Mouse (Mus musculus) mesoderm, embryonic 11.5 days (tissue): ENCODE measurements at regions not wholly inside any gene's neighbourhood (a gene's known extent, or its start where the extent isn't known, plus 50 kb on each side); places are given as distances from the start of the nearest gene placed in this dataset.

Experiments used
- DNase-seq: peaks from one replicate; pipeline ENCODE4 v3.0.0-alpha.2; 2012; ENCODE audit warnings: low read depth, low spot score

DNA sequence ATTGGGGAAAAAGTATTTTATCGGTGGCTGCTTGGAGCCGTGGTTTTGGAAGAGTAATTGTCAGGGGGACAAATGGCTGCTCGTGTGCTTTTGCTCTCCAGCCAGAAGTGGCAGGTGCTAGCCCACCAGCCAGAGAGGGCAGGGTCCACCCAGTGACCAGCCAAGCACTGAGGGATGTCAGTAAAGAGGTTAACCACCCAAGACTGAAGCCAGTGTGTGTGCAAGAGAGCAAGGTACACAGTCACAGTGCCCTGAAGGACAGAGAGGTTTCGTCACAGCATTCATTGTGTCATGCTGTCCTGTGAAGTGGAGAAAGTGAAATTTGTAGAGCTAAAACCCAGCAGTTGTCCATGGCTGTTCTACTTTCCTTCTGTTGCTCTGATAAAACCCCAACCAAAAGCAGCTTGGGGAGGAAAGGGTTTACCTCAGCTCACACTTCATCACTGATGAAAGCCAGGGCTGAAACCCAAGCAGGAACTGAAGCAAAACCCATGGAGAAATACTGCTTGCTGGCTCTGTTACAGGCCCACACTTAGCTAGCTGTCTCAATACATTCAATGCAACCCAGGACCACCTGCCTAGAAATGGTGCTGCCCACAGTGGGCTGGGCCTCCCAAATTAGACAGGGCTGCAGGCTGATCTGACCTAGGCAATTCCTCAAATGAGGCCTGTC is 126.8 kb upstream of the Irf2bp2 start:
- no peak for DNase-seq

DNA sequence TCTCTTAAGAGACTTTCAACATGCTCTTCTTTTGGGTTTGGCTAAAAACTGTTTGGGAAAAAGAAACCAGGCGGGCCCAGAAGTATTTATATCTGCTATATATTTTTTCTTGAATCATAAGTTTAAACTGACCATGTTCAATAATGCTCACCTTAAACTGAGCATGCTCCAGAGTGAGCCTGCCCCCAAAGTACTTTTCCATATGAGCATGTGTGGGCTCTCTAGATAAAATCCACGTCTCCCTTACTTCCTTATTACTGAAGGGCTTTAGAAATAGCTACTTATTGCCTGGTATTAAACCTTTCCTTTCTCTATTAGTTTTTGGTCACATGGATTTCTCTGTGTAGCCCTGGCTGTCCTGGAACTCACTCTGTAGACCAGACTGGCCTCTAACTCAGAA is 126.0 kb upstream of the Irf2bp2 start:
- DNase-seq = no peak

DNA sequence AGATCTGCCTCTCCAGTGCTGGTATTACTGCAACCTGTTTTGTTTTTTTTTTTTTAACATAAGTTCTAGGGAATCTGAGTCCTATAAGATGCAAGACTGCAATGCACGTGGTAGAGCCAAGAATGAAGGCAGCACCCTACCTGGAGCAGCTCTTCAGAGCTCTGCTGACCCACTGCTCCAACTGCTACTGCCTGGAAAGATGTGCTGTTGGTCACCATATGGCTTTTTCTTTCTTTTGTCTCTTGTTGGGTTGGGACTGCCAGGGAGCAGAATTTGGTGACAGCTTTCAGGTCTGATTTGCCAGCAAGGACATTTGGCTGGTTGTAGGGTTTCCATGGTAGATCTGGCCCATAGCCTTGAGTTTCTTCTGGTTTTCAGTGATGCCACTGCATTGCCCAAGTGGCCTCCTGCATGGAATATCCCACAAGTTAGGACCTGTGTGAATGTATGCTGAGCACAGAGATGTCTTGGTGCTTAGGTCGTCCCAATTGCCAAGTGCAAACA is 123.9 kb upstream of the Irf2bp2 start:
- no peak for DNase-seq

DNA sequence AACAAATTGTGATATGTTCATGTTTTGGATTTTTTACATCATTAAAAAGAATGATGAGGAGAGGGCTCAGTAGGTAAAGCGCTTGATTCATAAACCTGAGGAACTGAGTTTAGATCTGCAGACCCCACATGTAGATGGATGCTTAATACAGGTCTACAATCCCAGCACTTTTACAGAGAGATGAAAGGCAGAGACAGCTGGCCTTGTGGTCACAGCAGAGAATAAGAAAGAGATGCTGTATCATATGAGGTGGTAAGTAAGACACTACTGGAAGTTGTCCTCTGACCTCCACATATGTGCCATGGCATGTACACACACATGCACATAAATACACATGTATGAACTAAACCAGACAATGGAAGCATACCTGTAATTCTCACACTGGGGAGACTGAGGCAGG is 121.9 kb upstream of the Irf2bp2 start:
- DNase-seq = no peak

DNA sequence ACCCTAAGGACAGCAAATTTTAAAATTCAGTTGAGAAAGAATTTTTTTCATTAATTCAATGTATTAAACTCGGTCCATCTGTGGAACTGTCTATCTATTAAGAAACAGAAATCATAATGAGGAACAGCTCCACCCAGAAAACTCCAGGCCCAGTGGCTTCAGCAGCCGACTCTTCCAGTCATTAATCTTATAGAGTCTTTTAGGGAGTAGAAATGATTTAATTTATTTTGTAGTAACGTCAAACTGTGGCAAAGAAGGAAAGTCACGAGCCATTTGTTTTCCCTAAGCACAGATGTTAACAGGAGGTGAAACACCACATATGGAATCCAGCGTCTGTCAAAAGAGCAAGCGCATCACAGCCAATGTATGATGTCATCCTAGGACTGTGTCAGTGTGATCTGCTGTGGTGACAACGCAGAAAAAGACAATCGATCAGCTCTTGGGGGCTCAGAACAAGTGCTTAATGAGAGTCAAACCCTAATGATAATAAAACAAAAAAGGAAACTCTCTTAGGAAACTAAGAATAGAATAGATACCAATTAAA is 119.9 kb upstream of the Irf2bp2 start:
- DNase-seq = peak; percentile 23

DNA sequence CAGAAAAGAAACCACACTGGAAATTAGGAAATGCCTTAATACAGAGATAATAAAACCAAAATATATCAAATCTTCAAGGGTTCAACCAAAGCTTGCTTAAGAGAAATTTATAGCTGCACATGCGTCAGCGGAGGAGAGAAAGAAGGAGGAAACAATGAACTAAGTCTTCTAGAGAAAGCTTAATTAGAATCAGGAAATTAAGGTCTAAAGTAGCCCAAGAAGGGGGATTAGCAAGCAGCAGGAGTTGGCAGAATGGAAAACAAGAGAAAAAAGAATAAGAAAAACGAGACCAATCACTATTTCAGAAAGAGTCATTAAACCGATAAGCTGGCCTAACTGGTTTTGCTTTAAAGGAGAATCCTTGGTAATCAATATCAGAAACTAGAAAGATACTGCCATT is 119.4 kb upstream of the Irf2bp2 start:
- no peak for DNase-seq

DNA sequence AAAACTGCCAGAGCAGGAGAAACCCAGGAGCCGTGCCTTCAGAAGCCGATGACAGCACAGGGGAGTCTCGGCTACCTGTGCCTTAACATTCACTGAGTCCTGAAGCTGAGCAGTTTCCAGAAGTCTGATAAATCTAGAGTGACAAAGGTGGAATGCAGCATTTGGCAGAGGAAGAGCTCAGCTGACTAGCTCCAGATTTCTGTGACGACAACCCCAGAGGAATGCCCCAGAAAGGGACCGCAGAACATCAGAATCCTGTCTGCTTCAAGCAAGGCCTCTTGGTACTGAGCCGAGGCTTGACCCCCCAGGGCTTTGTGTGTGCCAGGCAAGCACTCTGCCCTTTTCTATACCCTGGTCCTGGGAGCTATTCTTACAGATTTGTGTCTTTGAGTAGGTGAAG is 119.0 kb upstream of the Irf2bp2 start:
- DNase-seq = peak; percentile 24

DNA sequence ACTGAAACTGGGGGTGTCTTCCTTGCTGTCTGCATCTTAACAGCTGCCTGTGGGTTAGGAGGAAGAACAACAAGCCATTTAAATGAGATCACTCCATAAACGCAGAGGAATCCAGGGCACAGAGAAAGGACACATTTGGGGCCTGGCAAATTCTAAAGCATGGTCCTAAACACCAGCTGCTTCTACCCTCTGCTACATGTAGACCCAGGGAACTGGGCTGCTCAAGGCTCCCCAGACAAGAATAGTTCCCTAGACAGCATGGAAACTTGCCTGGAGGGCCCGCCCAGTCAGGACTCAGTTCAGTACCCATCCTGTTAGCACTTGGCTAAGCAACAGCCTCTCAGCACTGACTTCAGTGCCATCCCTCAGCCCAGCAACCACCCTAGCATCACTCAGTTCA is 115.2 kb upstream of the Irf2bp2 start:
- DNase-seq = no peak

DNA sequence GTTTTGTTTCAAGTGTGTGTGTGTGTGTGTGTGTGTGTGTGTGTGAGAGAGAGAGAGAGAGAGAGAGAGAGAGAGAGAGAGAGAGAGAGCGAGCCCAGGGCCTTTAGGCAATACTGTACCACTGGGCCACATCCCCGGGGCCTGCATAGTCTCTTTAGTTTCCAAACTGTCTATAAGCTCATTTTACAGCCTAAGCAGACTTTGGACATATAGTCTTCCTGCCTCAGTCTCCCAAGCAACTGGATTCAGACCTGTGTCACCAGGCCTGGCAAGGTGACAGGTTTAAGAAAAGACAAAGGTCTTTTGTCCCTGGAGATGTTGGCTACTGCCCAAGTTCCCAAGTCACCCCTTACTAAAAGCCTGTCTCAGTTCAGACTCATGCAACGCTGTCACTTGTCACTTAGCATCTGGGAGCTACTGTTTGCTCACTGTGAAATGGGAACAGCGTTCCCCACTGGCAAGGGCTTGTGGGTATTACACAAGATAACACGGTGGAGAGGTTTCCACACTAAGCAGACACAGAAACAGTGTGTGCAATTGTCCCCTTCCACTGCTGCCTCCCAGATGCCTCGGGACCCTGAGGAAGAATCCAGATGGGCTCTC is 113.6 kb upstream of the Irf2bp2 start:
- no peak for DNase-seq

DNA sequence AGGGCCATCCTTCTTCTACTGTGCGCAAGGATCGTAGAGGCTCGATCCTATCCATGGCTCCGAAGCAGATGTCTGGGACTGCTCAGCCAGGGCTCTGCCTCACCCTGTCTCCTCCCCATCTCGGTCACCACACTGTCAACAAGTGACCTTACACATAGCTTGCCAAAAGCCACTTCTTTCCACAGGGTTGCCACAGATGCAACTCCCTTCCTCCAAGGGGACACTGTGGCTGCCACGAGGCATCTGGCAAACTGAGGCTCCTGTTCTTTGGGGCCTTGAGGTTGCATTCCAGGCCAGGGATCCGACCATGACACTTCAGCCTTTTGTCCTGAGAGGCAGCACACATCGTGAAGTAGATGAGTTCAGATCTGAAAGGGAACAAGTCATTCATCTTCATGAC is 112.5 kb upstream of the Irf2bp2 start:
- DNase-seq = no peak

DNA sequence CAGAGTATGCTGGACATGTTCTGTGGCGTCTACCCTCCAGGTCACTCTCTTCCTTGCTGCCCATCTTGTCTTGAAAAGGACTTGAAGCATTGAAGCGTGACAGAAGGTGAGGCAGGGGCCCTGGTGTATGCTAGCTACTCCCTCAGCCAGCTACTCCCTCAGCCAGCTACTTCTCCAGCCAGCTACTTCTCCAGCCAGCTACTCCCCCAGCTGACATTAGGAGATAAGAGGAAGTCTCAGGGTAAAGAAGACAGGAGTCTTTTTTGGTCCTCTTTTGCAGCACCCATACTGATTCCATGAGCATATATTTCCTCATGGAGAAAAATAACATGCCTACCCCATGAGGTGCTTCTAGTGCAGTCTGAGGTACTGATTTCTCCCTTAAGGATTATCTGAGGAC is 111.6 kb upstream of the Irf2bp2 start:
- DNase-seq = no peak

DNA sequence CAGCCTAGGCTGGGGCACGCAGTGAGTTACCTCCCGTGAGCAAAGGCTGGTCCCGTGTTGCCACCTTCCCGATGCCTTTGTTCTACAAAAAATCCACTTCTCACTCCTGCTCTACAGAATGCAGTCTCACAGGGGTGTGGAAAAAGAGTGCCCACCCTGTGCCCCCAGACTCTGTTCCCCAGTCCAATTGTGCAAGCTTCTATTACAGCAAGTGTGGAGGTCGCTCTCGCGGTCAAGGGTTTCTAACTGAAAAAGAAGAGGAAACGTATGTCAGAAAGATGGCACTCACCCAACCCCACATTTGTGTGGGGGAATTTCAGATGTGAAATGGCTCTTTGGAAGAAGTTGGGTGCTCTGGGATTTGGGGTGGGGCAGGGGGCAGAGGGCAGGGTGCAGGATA is 110.9 kb upstream of the Irf2bp2 start:
- DNase-seq = no peak

DNA sequence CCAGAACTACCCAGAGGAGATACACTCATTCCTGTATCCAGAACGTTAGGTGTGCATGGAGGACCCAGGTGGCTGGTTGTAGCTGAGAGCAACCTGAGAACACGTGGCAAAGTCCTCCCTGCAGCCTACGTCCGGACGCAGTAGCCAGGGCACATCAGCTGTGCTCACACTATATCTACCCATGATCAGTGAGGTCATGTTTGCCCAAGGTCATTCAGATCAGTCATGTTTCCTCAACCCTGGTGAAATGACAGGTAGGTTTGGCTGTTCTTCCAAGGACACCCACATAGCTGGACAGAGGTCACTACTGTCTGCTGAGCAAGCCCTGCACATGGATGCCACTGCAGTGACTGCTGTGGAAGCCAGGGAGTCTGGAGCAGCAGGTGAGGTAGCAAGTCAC is 109.8 kb upstream of the Irf2bp2 start:
- no peak for DNase-seq

DNA sequence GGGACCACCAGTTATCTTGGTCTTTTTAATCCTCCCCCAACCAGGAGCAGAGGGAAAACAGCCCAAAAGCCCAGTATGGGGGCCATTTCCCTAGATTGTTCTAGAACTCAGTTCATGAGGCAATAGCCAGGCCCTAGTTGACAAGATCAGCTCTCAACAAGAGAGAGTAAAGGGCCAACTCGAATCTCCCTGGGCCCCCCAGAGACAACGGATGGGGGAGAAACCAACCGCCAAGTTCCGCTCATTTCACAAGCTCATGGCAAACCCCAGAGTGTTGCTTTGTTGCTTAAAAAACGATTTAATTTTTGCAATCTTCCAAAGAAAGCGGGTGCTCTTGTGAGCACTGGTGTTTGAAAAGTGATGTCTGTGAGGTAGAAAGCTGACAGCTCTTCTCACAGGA is 108.5 kb upstream of the Irf2bp2 start:
- DNase-seq = no peak

DNA sequence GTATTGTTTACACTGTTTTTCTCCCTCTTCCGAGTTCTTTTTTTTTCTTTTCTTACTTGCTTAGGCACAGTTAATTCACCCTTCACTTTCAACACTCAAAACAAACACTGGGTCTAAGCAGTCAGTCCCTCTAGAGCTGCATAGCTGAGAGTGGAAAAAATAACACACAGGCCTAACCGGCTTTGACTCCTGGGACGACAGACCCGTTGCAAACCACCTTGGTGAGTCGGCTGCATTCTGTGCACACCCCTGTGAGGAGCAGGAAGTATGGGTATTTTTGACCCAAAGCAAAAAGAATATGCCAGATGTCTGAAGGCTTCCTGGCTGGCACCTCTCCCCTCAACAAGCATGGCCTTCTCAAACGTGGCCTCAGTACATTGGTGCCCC is 105.6 kb upstream of the Irf2bp2 start:
- DNase-seq = no peak

DNA sequence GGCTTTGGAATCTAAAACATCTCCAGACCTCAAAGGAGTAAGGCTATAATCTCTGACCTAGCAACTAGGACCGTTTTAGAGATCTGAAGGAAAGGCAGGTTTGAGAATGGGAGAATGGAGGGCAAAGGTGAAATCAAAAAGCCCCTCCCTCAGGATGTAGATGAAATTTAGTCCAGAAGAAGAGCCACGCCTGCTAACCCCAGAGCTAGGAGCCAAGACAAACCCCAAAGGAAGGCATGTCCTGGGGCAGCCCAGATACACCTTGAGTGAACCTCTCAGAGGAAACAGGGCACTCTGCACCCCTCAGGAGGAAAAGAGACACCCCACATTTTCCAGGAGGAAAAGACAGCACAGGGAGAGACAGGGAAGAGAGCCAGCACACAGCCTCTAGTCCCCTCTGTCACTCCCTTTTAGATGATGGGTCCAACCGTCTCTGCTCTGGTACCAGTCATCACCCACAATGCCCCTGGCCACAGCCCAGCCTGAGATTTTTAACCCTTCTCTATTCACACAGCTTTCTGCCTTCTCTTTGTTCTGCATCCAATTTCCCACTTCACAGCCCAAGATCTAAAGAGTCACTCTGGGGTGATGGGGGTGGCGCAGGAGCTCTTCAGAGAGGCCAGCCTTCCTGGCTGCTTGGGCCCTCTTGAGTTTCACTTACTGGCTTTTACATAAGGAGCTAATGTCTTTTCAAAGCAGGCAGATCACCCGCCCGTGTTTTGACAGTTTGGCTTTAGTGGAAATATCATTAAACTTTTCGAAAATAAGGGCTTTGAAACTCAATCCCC is 105.0 kb upstream of the Irf2bp2 start:
- DNase-seq = no peak

DNA sequence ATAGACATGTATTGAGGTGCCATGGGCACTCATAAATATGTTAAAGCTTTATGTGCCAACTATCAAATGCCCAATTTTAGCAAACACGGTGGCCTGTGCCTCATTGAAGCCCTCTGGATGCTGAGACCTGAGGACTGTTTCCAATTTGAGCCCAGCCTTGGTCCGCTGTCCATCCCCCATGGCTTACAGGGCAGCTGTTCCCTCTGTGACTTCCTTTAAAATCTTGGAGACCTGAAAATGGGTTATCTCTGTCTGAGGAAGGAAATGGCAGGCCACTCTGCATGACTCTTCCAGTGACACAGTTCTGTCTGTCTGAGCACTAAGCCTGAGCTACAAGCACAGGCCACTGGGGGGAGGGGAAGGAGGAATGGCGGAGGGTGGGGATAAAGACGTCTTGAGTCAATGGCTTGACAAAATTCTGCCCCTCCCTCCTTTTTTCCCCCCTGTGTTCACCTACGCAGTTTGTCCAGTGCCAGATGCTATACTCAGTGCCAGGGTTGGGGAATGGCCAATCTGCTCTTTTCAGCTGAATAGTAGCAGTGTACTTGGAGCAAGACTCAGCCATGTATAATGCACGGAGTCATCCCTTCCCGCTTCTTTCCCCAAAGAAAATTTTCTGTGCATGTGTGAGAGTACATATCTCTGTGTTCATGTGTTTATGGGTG is 102.7 kb upstream of the Irf2bp2 start:
- DNase-seq = no peak

DNA sequence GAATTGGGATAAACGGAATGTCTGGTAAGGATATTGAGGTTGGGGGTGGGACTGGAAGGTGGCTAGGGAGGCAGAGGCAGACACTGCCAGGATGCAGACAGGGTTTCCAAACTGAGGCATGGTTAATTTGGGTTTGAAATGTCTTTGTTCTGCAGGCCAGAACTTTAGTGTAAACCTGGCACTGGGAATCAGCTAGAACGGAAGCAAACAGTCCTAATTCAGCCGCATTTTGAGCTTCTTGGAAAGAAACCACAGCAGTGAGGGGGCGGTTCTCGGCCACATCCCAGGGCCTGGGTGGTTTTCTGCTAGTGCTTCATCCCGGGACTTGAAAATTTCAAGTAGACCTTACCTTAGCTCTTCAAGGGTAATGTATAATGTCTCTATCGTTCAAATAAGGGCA is 100.6 kb upstream of the Irf2bp2 start:
- no peak for DNase-seq

DNA sequence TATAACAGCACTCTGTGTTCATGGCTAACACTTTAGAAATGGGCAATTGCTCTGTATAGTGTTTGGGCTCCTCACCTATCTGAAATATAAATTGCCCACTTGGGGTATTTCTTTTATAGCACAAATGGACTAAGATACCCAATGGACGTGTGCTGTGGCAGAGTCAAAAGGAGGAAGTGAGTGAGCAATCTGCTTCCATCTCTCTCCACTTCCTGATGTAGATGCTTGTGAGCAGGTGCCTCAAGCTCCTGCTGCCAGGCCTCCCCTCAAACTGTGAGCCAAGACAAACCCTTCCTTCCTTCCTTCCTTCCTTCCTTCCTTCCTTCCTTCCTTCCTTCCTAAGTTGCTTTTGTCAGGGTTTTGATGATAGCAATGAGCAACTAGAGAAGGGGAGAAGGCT is 99.9 kb upstream of the Irf2bp2 start:
- no peak for DNase-seq

DNA sequence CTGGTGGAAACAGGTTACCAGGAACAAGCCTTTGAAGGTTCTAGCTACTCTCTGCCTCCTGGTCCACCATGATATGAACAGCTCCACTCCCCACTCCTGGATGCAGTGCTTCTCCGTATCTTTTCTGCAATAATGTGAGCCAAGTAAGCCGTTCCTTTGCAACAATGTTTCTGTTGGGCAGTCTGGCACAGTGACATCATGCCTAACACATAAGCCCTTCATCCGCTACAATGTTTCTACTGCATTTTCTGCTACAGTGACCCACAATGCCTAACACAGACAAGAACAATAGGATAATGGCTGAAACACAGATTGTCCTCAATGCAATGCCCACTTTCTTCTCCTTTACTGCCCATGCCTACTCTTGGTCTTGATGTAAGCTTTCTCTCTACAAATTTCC is 98.9 kb upstream of the Irf2bp2 start:
- DNase-seq = no peak

DNA sequence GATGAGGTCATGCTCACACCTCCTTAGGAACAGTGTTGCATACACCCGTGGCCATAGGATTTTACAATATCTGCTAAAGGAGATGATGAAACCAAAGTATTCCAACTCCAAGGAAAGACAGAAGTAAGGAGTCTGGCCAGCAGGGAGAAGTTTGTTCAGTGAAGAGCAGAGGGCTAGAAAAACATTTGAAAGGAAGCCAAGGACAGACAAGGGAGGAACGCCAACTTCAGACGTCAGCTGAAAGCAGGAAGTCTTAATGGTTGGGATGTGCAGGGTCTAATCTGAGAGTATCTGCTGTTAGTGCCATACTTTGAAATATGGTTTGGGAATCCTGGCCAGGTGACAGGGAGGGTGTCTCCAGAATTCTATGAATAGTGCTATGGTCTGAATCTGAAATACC is 98.5 kb upstream of the Irf2bp2 start:
- DNase-seq = no peak

DNA sequence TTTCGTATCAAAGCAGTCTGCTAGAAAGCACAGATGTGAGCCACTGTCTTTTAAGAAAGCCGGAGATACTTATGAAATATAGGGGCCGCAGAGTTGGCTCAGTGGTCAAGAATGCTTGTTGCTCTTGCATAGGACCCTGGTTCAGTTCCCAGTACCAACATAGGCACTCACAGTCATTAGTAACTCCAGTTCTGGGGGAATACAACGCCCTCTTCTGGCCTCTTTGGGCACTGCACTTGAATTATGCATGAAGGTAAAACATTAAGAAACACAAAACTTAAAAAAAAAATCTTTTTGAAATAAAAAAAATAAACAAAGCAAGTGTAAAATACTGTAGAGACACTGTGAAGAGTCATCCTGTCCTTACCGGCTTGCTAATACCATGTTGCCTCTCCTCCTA is 94.7 kb upstream of the Irf2bp2 start:
- no peak for DNase-seq
